ENCODE assay signal across 22 mouse cellular contexts in the genomic region with DNA sequence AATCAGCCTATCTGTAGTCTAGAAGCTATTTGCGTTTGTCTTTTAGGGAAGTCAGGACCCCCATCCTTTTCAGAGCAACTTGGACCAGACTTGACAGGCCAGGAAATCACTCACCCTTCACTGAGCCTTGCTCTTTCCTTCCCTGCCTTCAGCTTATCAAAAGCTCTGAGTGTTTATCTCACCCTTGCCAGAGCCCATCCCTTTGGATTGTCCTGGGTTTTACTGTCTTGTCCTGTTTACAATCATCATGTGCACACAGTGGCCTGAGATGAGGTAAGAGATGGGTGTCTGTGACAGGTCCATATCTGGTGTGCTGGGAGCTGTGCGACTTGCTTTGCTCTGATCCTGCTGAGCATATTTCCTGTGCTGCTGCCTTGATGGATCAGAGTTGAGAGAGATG.
DNase-seq lines count a peak whose midpoint lies in the region; ATAC-seq and TF ChIP-seq lines count a peak whose summit lies in the region.
"Had no signal": no experiment of that assay in that cellular context is flagged by ENCODE, and none has a peak within 500 bp of the region (broad histone marks: within the 10 kb centered on the region; RNA-seq: fewer than 3 reads in every experiment).

No protein-coding gene starts in this region.

- H3K9me3 ChIP-seq in liver, embryonic 11.5 days (ENCODE audit: control insufficient read depth, low read length) = no peaks in the 10 kb centered on the region
- H3K9me3 ChIP-seq in lung, embryonic 16.5 days (ENCODE audit: control insufficient read depth, low read length) = no peaks in the 10 kb centered on the region
- H3K9me3 ChIP-seq in forebrain, postnatal 0 days (ENCODE audit: low read length) = no peaks in the 10 kb centered on the region
- H3K9me3 ChIP-seq: embryonic facial prominence, embryonic 12.5 days; G1E; heart, embryonic 13.5 days; hindbrain, embryonic 13.5 days had no signal

- H3K79me2 ChIP-seq in liver, adult 2 months (ENCODE audit: control insufficient read depth, insufficient read depth, low read length) = no peaks in the 10 kb centered on the region

- H3K4me3 ChIP-seq in liver, adult 2 months (ENCODE audit: insufficient read depth, low read depth, low read length) = no peak overlapping the region
- no peak overlapping the region for H3K4me3 ChIP-seq in liver, embryonic 11.5 days (ENCODE audit: low read depth, low read length)
- H3K4me3 ChIP-seq in lung, embryonic 16.5 days (ENCODE audit: low read length) = no peak overlapping the region
- no peak overlapping the region for H3K4me3 ChIP-seq in forebrain, postnatal 0 days (ENCODE audit: low read depth, low read length)
- no peak overlapping the region for H3K4me3 ChIP-seq in cerebellum, adult 2 months (replicated peaks; ENCODE audit: insufficient read depth, low read depth, low read length)
- H3K4me3 ChIP-seq: embryonic facial prominence, embryonic 12.5 days; heart, embryonic 13.5 days; hindbrain, embryonic 13.5 days had no signal

- no peaks in the 10 kb centered on the region for H3K27me3 ChIP-seq in liver, adult 2 months (ENCODE audit: control insufficient read depth, insufficient read depth, low read length)
- H3K27me3 ChIP-seq in liver, embryonic 11.5 days (replicated peaks; ENCODE audit: control insufficient read depth, insufficient read depth, low read length) = peaks cover under 1% of the 10 kb centered on the region; the same call in 1 of the 2 replicates
- no peaks in the 10 kb centered on the region for H3K27me3 ChIP-seq in lung, embryonic 16.5 days (ENCODE audit: control insufficient read depth, insufficient read depth, low read depth, low read length)
- no peaks in the 10 kb centered on the region for H3K27me3 ChIP-seq in forebrain, postnatal 0 days (ENCODE audit: insufficient read depth, low read length)
- no peaks in the 10 kb centered on the region for H3K27me3 ChIP-seq in cerebellum, adult 2 months (ENCODE audit: control insufficient read depth, insufficient read depth, low read length)
- H3K27me3 ChIP-seq: embryonic facial prominence, embryonic 12.5 days; heart, embryonic 13.5 days; hindbrain, embryonic 13.5 days had no signal

- no peak overlapping the region for H3K27ac ChIP-seq in liver, adult 2 months (replicated peaks; ENCODE audit: insufficient read depth, low read depth, low read length)
- no peak overlapping the region for H3K27ac ChIP-seq in liver, embryonic 11.5 days (ENCODE audit: low read depth, low read length)
- no peak overlapping the region for H3K27ac ChIP-seq in lung, embryonic 16.5 days (ENCODE audit: low read length)
- H3K27ac ChIP-seq in forebrain, postnatal 0 days (ENCODE audit: low read depth, low read length) = no peak overlapping the region
- no peak overlapping the region for H3K27ac ChIP-seq in cerebellum, adult 2 months (ENCODE audit: insufficient read depth, low read length)
- H3K27ac ChIP-seq: embryonic facial prominence, embryonic 12.5 days; heart, embryonic 13.5 days; hindbrain, embryonic 13.5 days; hindbrain, postnatal 0 days had no signal

- peak; percentile 84 for DNase-seq in heart, adult 11 months
- DNase-seq in heart, adult 9 months (ENCODE audit: low spot score in 2 of 2) = no peak
- DNase-seq in liver, adult 2 months (ENCODE audit: extremely low read depth, low read depth, low spot score) = peak; percentile 3
- DNase-seq in liver, embryonic 11.5 days (ENCODE audit: low spot score) = no peak
- peak; percentile 79 for DNase-seq in lung, postnatal 25 days (ENCODE audit: low spot score)
- DNase-seq in forebrain, postnatal 0 days = no peak
- no peak for DNase-seq in cerebellum, adult 2 months
- DNase-seq: adrenal gland, adult 8-10 months; adrenal gland, postnatal 36 days; B cell, adult 2 months; cerebellum, adult 11 months; cerebellum, adult 9-10 months; cerebellum, postnatal 25 days; gastrocnemius, postnatal 14 days had no signal

- no peak for ATAC-seq in liver, embryonic 11.5 days (replicated peaks; ENCODE audit: low FRiP score)
- peak; percentile 49; the same call in 1 of the 2 replicates for ATAC-seq in lung, embryonic 16.5 days (ENCODE audit: low read depth)
- ATAC-seq in forebrain, postnatal 0 days = no peak
- ATAC-seq: CD4-positive, CD25-positive, alpha-beta regulatory T cell, adult 4 months; forebrain, embryonic 16.5 days; hindbrain, postnatal 0 days had no signal

- no peak for TF ChIP-seq CTCF in liver, adult 2 months (IDR thresholded peaks at IDR 0.05; ENCODE audit: low read depth, low read length)
- TF ChIP-seq CTCF in forebrain, postnatal 0 days (IDR thresholded peaks at IDR 0.05; ENCODE audit: low read depth) = no peak
- TF ChIP-seq CTCF in cerebellum, adult 2 months (IDR thresholded peaks at IDR 0.05; ENCODE audit: borderline replicate concordance, insufficient read depth, low read depth, low read length) = no peak

- H3K36me3 ChIP-seq in liver, adult 2 months (ENCODE audit: control insufficient read depth, insufficient read depth, low read length) = no peaks in the 10 kb centered on the region
- no peaks in the 10 kb centered on the region for H3K36me3 ChIP-seq in liver, embryonic 11.5 days (ENCODE audit: control insufficient read depth, insufficient read depth, low read length)
- no peaks in the 10 kb centered on the region for H3K36me3 ChIP-seq in lung, embryonic 16.5 days (ENCODE audit: control insufficient read depth, insufficient read depth, low read length)
- H3K36me3 ChIP-seq in forebrain, postnatal 0 days (ENCODE audit: insufficient read depth) = no peaks in the 10 kb centered on the region
- H3K36me3 ChIP-seq: embryonic facial prominence, embryonic 12.5 days; G1E; heart, embryonic 13.5 days; hindbrain, embryonic 13.5 days had no signal

- no peak for TF ChIP-seq POLR2A in liver, adult 2 months (IDR thresholded peaks at IDR 0.05; ENCODE audit: extremely low read depth, insufficient read depth, low read length)
- no peak for TF ChIP-seq POLR2A in cerebellum, adult 2 months (IDR thresholded peaks at IDR 0.05; ENCODE audit: borderline replicate concordance, insufficient read depth, low read length)

- no peak overlapping the region for H3K4me2 ChIP-seq in liver, embryonic 11.5 days
- no peak overlapping the region for H3K4me2 ChIP-seq in lung, embryonic 16.5 days (ENCODE audit: low read depth, low read length)
- H3K4me2 ChIP-seq in forebrain, postnatal 0 days (ENCODE audit: low read depth) = no peak overlapping the region
- H3K4me2 ChIP-seq: embryonic facial prominence, embryonic 12.5 days; heart, embryonic 13.5 days; hindbrain, embryonic 13.5 days had no signal

- 70% methylated on average over 2 of the region's 2 CpGs for WGBS in liver, adult 2 months
- 11% methylated on average over 2 of the region's 2 CpGs for WGBS in liver, embryonic 11.5 days
- WGBS in lung, embryonic 16.5 days = 43% methylated on average over 2 of the region's 2 CpGs
- 81% methylated on average over 2 of the region's 2 CpGs for WGBS in forebrain, postnatal 0 days
- 78% methylated on average over 2 of the region's 2 CpGs for WGBS in cerebellum, adult 2 months

- H3K9ac ChIP-seq in liver, adult 2 months (ENCODE audit: low read depth, low read length) = no peak overlapping the region
- H3K9ac ChIP-seq in liver, embryonic 11.5 days (ENCODE audit: low read depth, low read length) = no peak overlapping the region
- no peak overlapping the region for H3K9ac ChIP-seq in lung, embryonic 16.5 days (ENCODE audit: low read length)
- H3K9ac ChIP-seq in forebrain, postnatal 0 days = no peak overlapping the region
- H3K9ac ChIP-seq: embryonic facial prominence, embryonic 12.5 days; heart, embryonic 13.5 days; hindbrain, embryonic 13.5 days had no signal

- H3K4me1 ChIP-seq in liver, adult 2 months (ENCODE audit: control insufficient read depth, insufficient read depth, low read length) = peaks cover 2% of the 10 kb centered on the region; the same call in 1 of the 2 replicates
- H3K4me1 ChIP-seq in liver, embryonic 11.5 days (replicated peaks; ENCODE audit: control insufficient read depth, insufficient read depth, low read length) = peaks cover 21% of the 10 kb centered on the region
- H3K4me1 ChIP-seq in lung, embryonic 16.5 days (replicated peaks; ENCODE audit: control insufficient read depth, insufficient read depth, low read length) = peaks cover 9% of the 10 kb centered on the region; the same call in 1 of the 2 replicates
- no peaks in the 10 kb centered on the region for H3K4me1 ChIP-seq in forebrain, postnatal 0 days (ENCODE audit: insufficient read depth)
- no peaks in the 10 kb centered on the region for H3K4me1 ChIP-seq in cerebellum, adult 2 months (ENCODE audit: control insufficient read depth, insufficient read depth, low read length)
- H3K4me1 ChIP-seq: embryonic facial prominence, embryonic 12.5 days had no signal

Comparison
In these comparisons a context has a peak if more than half of its experiments do, and no peak if none do; other contexts are left out.
1. DNase-seq: peak in heart, adult 11 months (single experiment), liver, adult 2 months (single experiment) and lung, postnatal 25 days (single experiment); none in heart, adult 9 months (0 of 2), liver, embryonic 11.5 days (single experiment), forebrain, postnatal 0 days (single experiment) and cerebellum, adult 2 months (0 of 2).